Mouse (Mus musculus): ENCODE results near the gene Tbxa2r. TPM values are rescaled to one million over a fixed set of nuclear protein-coding genes. Genes with fewer than 3 reads are reported as not detected.

Gene Tbxa2r
- polyA plus RNA-seq, 1 experiment from 2014 or later = 2.4 TPM

GRCm38 (mm10) chr10:81356991-81357844 is 28.7 kb downstream of the Tbxa2r start, which contains the start of gene Mfsd12:
Mfsd12 (plus strand) TSS chr10:81357491.
- DNase-seq (ENCODE audit: low spot score, missing footprints) = peak; percentile 98
- peak within 1 kb of the TSS; percentile 96 for H3K4me2 ChIP-seq
- no peak within 1 kb of the TSS for H3K27ac ChIP-seq (ENCODE audit: low read depth, low read length)
- no peaks in the 10 kb centered on the region for H3K9me3 ChIP-seq (ENCODE audit: control insufficient read depth, low read length)
- 2% methylated on average over 79 of the region's 79 CpGs for WGBS
- peak within 1 kb of the TSS; percentile 65 for H3K4me3 ChIP-seq (ENCODE audit: low read depth, low read length)
- peak within 1 kb of the TSS; percentile 78 for H3K9ac ChIP-seq (ENCODE audit: low read length)
- no peaks in the 10 kb centered on the region for H3K27me3 ChIP-seq (ENCODE audit: control insufficient read depth, insufficient read depth, low read length)
- no peaks in the 10 kb centered on the region for H3K36me3 ChIP-seq (ENCODE audit: control insufficient read depth, insufficient read depth, low read length)
- H3K4me1 ChIP-seq (ENCODE audit: control insufficient read depth, insufficient read depth, low read length) = peaks cover 25% of the 10 kb centered on the region
- ATAC-seq (ENCODE audit: low FRiP score) = peak; percentile 92

- H3K4me3 ChIP-seq (ENCODE audit: low read depth, low read length) = peak overlapping the region; percentile 65
- no peak for ATAC-seq (ENCODE audit: low FRiP score)
- no peak for DNase-seq (ENCODE audit: low spot score, missing footprints)
- peak overlapping the region; percentile 78; the same call in 1 of the 2 replicates for H3K9ac ChIP-seq (ENCODE audit: low read length)
- H3K27ac ChIP-seq (ENCODE audit: low read depth, low read length) = no peak overlapping the region
- peaks cover 28% of the 10 kb centered on the region for H3K4me1 ChIP-seq (ENCODE audit: control insufficient read depth, insufficient read depth, low read length)
- peak overlapping the region; percentile 96 for H3K4me2 ChIP-seq
- H3K9me3 ChIP-seq (ENCODE audit: control insufficient read depth, low read length) = no peaks in the 10 kb centered on the region
- WGBS = 25% methylated on average over 4 of the region's 4 CpGs
- H3K36me3 ChIP-seq (ENCODE audit: control insufficient read depth, insufficient read depth, low read length) = no peaks in the 10 kb centered on the region
- H3K27me3 ChIP-seq (ENCODE audit: control insufficient read depth, insufficient read depth, low read length) = peaks cover 4% of the 10 kb centered on the region; the same call in 1 of the 2 replicates
These were observed 29.7 kb downstream of the Tbxa2r start for GRCm38 (mm10) chr10:81358209-81358608.

- Histone ChIP-seq H3K27ac (ENCODE audit: low read depth, low read length) (no peak overlapping the region), H3K4me1 (ENCODE audit: control insufficient read depth, insufficient read depth, low read length) (peaks cover 34% of the 10 kb centered on the region), H3K4me3 (ENCODE audit: low read depth, low read length) (no peak overlapping the region), H3K36me3 (ENCODE audit: control insufficient read depth, insufficient read depth, low read length) (no peaks in the 10 kb centered on the region), H3K27me3 (ENCODE audit: control insufficient read depth, insufficient read depth, low read length) (peaks cover 7% of the 10 kb centered on the region), H3K9ac (ENCODE audit: low read length) (no peak overlapping the region; the same call in 1 of the 2 replicates), H3K9me3 (ENCODE audit: control insufficient read depth, low read length) (no peaks in the 10 kb centered on the region), H3K4me2 (no peak overlapping the region)
- 48% methylated on average over 1 of the region's 1 CpGs for WGBS
- no peak for DNase-seq (ENCODE audit: low spot score, missing footprints)
- ATAC-seq (ENCODE audit: low FRiP score) = no peak
These were observed 30.3 kb downstream of the Tbxa2r start for GRCm38 (mm10) chr10:81358841-81359240.

- no peak for ATAC-seq (ENCODE audit: low FRiP score)
- H3K36me3 ChIP-seq (ENCODE audit: control insufficient read depth, insufficient read depth, low read length) = no peaks in the 10 kb centered on the region
- no peaks in the 10 kb centered on the region for H3K9me3 ChIP-seq (ENCODE audit: control insufficient read depth, low read length)
- H3K4me3 ChIP-seq (ENCODE audit: low read depth, low read length) = no peak overlapping the region
- 73% methylated on average over 8 of the region's 8 CpGs for WGBS
- peaks cover 11% of the 10 kb centered on the region for H3K27me3 ChIP-seq (ENCODE audit: control insufficient read depth, insufficient read depth, low read length)
- H3K4me1 ChIP-seq (ENCODE audit: control insufficient read depth, insufficient read depth, low read length) = peaks cover 51% of the 10 kb centered on the region
- H3K9ac ChIP-seq (ENCODE audit: low read length) = 0 out of 2 replicates have a peak overlapping the region, but pooled peaks have one; percentile 7
- no peak overlapping the region for H3K4me2 ChIP-seq
- DNase-seq (ENCODE audit: low spot score, missing footprints) = no peak
- H3K27ac ChIP-seq (ENCODE audit: low read depth, low read length) = no peak overlapping the region
These were observed 32.2 kb downstream of the Tbxa2r start for GRCm38 (mm10) chr10:81360721-81361120.

- no peak for ATAC-seq (ENCODE audit: low FRiP score)
- no peak overlapping the region for H3K4me2 ChIP-seq
These were observed 33.9 kb downstream of the Tbxa2r start for GRCm38 (mm10) chr10:81362336-81362949.

GRCm38 (mm10) chr10:81363436-81364346 is 35.2 kb downstream of the Tbxa2r start:
- Histone ChIP-seq H3K36me3 (ENCODE audit: control insufficient read depth, insufficient read depth, low read length) (peaks cover 13% of the 10 kb centered on the region), H3K4me1 (ENCODE audit: control insufficient read depth, insufficient read depth, low read length) (peaks cover 50% of the 10 kb centered on the region), H3K27ac (ENCODE audit: low read depth, low read length) (no peak overlapping the region; the same call in 1 of the 2 replicates), H3K9ac (ENCODE audit: low read length) (peak overlapping the region; percentile 57), H3K4me2 (peak overlapping the region; percentile 52), H3K27me3 (ENCODE audit: control insufficient read depth, insufficient read depth, low read length) (peaks cover 11% of the 10 kb centered on the region), H3K9me3 (ENCODE audit: control insufficient read depth, low read length) (no peaks in the 10 kb centered on the region), H3K4me3 (ENCODE audit: low read depth, low read length) (peak overlapping the region; percentile 28)
- DNase-seq (ENCODE audit: low spot score, missing footprints) = no peak
- no peak for ATAC-seq (ENCODE audit: low FRiP score)
- 8% methylated on average over 54 of the region's 54 CpGs for WGBS

More at GRCm38 (mm10) chr10:81362336-81362949, 33.9 kb downstream of the Tbxa2r start:
- WGBS = 77% methylated on average over 12 of the region's 12 CpGs
- peaks cover 11% of the 10 kb centered on the region for H3K27me3 ChIP-seq (ENCODE audit: control insufficient read depth, insufficient read depth, low read length)
- H3K27ac ChIP-seq (ENCODE audit: low read depth, low read length) = no peak overlapping the region
- H3K36me3 ChIP-seq (ENCODE audit: control insufficient read depth, insufficient read depth, low read length) = peaks cover 6% of the 10 kb centered on the region; the same call in 1 of the 2 replicates
- H3K4me3 ChIP-seq (ENCODE audit: low read depth, low read length) = no peak overlapping the region
- no peak overlapping the region for H3K9ac ChIP-seq (ENCODE audit: low read length)
- no peaks in the 10 kb centered on the region for H3K9me3 ChIP-seq (ENCODE audit: control insufficient read depth, low read length)
- peak; percentile 86 for DNase-seq (ENCODE audit: low spot score, missing footprints)
- peaks cover 61% of the 10 kb centered on the region for H3K4me1 ChIP-seq (ENCODE audit: control insufficient read depth, insufficient read depth, low read length)

- peaks cover 42% of the 10 kb centered on the region for H3K4me1 ChIP-seq (ENCODE audit: control insufficient read depth, insufficient read depth, low read length)
- WGBS = 15% methylated on average over 28 of the region's 28 CpGs
- peak overlapping the region; percentile 1; the same call in 1 of the 2 replicates for H3K9ac ChIP-seq (ENCODE audit: low read length)
These were observed 36.1 kb downstream of the Tbxa2r start for GRCm38 (mm10) chr10:81364666-81365065.

GRCm38 (mm10) chr10:81365073-81365472 is 36.5 kb downstream of the Tbxa2r start:
- H3K27me3 ChIP-seq (ENCODE audit: control insufficient read depth, insufficient read depth, low read length) = peaks cover 11% of the 10 kb centered on the region
- DNase-seq (ENCODE audit: low spot score, missing footprints) (no peak), ATAC-seq (ENCODE audit: low FRiP score) (peak; percentile 36)
- H3K9ac ChIP-seq (ENCODE audit: low read length) = 0 out of 2 replicates have a peak overlapping the region, but pooled peaks have one; percentile 16
- H3K9me3 ChIP-seq (ENCODE audit: control insufficient read depth, low read length) = no peaks in the 10 kb centered on the region
- 38% methylated on average over 4 of the region's 4 CpGs for WGBS
- H3K4me3 ChIP-seq (ENCODE audit: low read depth, low read length) = 0 out of 2 replicates have a peak overlapping the region, but pooled peaks have one; percentile 2
- peaks cover 42% of the 10 kb centered on the region for H3K4me1 ChIP-seq (ENCODE audit: control insufficient read depth, insufficient read depth, low read length)
- no peak overlapping the region for H3K27ac ChIP-seq (ENCODE audit: low read depth, low read length)
- H3K4me2 ChIP-seq = peak overlapping the region; percentile 52; the same call in 1 of the 2 replicates
- H3K36me3 ChIP-seq (ENCODE audit: control insufficient read depth, insufficient read depth, low read length) = peaks cover 24% of the 10 kb centered on the region

More at GRCm38 (mm10) chr10:81364666-81365065, 36.1 kb downstream of the Tbxa2r start:
- peaks cover 20% of the 10 kb centered on the region for H3K36me3 ChIP-seq (ENCODE audit: control insufficient read depth, insufficient read depth, low read length)
- ATAC-seq (ENCODE audit: low FRiP score) (0 out of 2 replicates have a peak, but pooled peaks have one; percentile 6), DNase-seq (ENCODE audit: low spot score, missing footprints) (peak; percentile 92)
- no peak overlapping the region for H3K27ac ChIP-seq (ENCODE audit: low read depth, low read length)
- peak overlapping the region; percentile 52 for H3K4me2 ChIP-seq
- H3K27me3 ChIP-seq (ENCODE audit: control insufficient read depth, insufficient read depth, low read length) = peaks cover 11% of the 10 kb centered on the region
- no peaks in the 10 kb centered on the region for H3K9me3 ChIP-seq (ENCODE audit: control insufficient read depth, low read length)
- H3K4me3 ChIP-seq (ENCODE audit: low read depth, low read length) = 0 out of 2 replicates have a peak overlapping the region, but pooled peaks have one; percentile 2
